Mouse (Mus musculus) kidney, embryonic 15.5 days (tissue): ENCODE results near the gene Dnajb4. TPM values are rescaled to one million over a fixed set of nuclear protein-coding genes. Genes with fewer than 3 reads are reported as not detected.
"Not testable (repeated sequence)": the region's sequence is repeated elsewhere in the genome, so short reads cannot be mapped to it uniquely, and the experiment has no call there.

Experiments
- ATAC-seq: fragments of 200-750 bp; cut with Nextera tagmentation; replicated peaks from 2 replicates; pipeline ENCODE4 v1.8.0; 2017; ENCODE audit warnings: moderate TSS enrichment; ENCODE audit not compliant: low FRiP score
- H3K27ac ChIP-seq: fragments of 300-500 bp; sonication (generic); 2 replicates; pipeline ENCODE4 v1.5.1; 2015; ENCODE audit warnings: mild to moderate bottlenecking, inconsistent platforms
- H3K27me3 ChIP-seq: fragments of 300-500 bp; sonication (generic); 2 replicates; pipeline ENCODE4 v1.6.1; 2015; ENCODE audit warnings: inconsistent platforms
- H3K36me3 ChIP-seq: fragments of 300-500 bp; sonication (generic); 2 replicates; pipeline ENCODE4 v1.6.1; 2015; ENCODE audit warnings: inconsistent platforms
- H3K4me1 ChIP-seq: fragments of 300-500 bp; sonication (generic); 2 replicates; pipeline ENCODE4 v1.6.1; 2015; ENCODE audit warnings: inconsistent platforms
- H3K4me2 ChIP-seq: fragments of 300-500 bp; sonication (generic); 2 replicates; pipeline ENCODE4 v1.6.1; 2015; ENCODE audit warnings: moderate library complexity, mild to moderate bottlenecking, inconsistent platforms
- H3K4me3 ChIP-seq: fragments of 300-500 bp; sonication (generic); replicated peaks from 2 replicates; pipeline ENCODE4 v1.5.1; 2015; ENCODE audit warnings: mild to moderate bottlenecking, inconsistent platforms
- H3K9ac ChIP-seq: fragments of 300-500 bp; sonication (generic); 2 replicates; pipeline ENCODE4 v1.6.1; 2015; ENCODE audit warnings: mild to moderate bottlenecking, inconsistent platforms
- H3K9me3 ChIP-seq: fragments of 300-500 bp; sonication (generic); replicated peaks from 2 replicates; pipeline ENCODE4 v1.6.1; 2016; ENCODE audit warnings: inconsistent platforms
- WGBS: fragments of 180-500 bp; shearing (Covaris S2); methylation state at CpG from one replicate; pipeline ENCODE4 v1.1.7; 2015; ENCODE audit warnings: mixed read lengths; 5-methylcytosine and 5-hydroxymethylcytosine counted together
- polyA plus RNA-seq: library from polyadenylated mRNA; unstranded; fragments of >200 nt; fragmentation: Nextera tagmentation; extraction: Ambion mirVana; gene quantifications from 2 replicates; pipeline ENCODE4 v1.2.1, GENCODE M21; 2015

Dnajb4 gene
- polyA plus RNA-seq, 1 experiment from 2014 or later = 31.1 TPM

GRCm38 (mm10) chr3:152204577-152204976 lies 5.5 kb downstream of the Dnajb4 start:
- Histone ChIP-seq H3K4me2 (no peak overlapping the region), H3K27ac (no peak overlapping the region), H3K9ac (no peak overlapping the region), H3K4me1 (peaks cover 7% of the 10 kb centered on the region), H3K9me3 (no peaks in the 10 kb centered on the region), H3K4me3 (no peak overlapping the region), H3K27me3 (no peaks in the 10 kb centered on the region), H3K36me3 (no peaks in the 10 kb centered on the region)
- no peak for ATAC-seq
- WGBS = 82% methylated on average over 3 of the region's 3 CpGs

GRCm38 (mm10) chr3:152203996-152204395 lies 6.1 kb downstream of the Dnajb4 start:
- Histone ChIP-seq H3K4me2 (no peak overlapping the region), H3K27me3 (no peaks in the 10 kb centered on the region), H3K9ac (no peak overlapping the region), H3K4me1 (peaks cover 4% of the 10 kb centered on the region), H3K36me3 (no peaks in the 10 kb centered on the region), H3K27ac (no peak overlapping the region), H3K4me3 (no peak overlapping the region), H3K9me3 (no peaks in the 10 kb centered on the region)
- ATAC-seq = no peak
- 70% methylated on average over 3 of the region's 3 CpGs for WGBS

- Histone ChIP-seq H3K27me3 (no peaks in the 10 kb centered on the region), H3K36me3 (no peaks in the 10 kb centered on the region), H3K4me1 (peaks cover under 1% of the 10 kb centered on the region), H3K9me3 (no peaks in the 10 kb centered on the region), H3K4me2 (no peak overlapping the region), H3K27ac (no peak overlapping the region), H3K9ac (no peak overlapping the region), H3K4me3 (no peak overlapping the region)
- 89% methylated on average over 6 of the region's 6 CpGs for WGBS
- no peak for ATAC-seq
Observed at GRCm38 (mm10) chr3:152203411-152203810, 6.7 kb downstream of the Dnajb4 start.

- Histone ChIP-seq H3K27me3 (no peaks in the 10 kb centered on the region), H3K4me2 (no peak overlapping the region), H3K9me3 (no peaks in the 10 kb centered on the region)
Observed at GRCm38 (mm10) chr3:152202942-152203341, 7.2 kb downstream of the Dnajb4 start.

GRCm38 (mm10) chr3:152201651-152202050 lies 8.5 kb downstream of the Dnajb4 start:
- H3K4me2 ChIP-seq = no peak overlapping the region
- no peaks in the 10 kb centered on the region for H3K27me3 ChIP-seq
- H3K4me1 ChIP-seq = no peaks in the 10 kb centered on the region
- no peaks in the 10 kb centered on the region for H3K36me3 ChIP-seq
- no peak overlapping the region for H3K4me3 ChIP-seq
- WGBS = 94% methylated on average over 2 of the region's 2 CpGs
- H3K9me3 ChIP-seq = no peaks in the 10 kb centered on the region
- H3K9ac ChIP-seq = no peak overlapping the region
- ATAC-seq = no peak
- H3K27ac ChIP-seq = no peak overlapping the region

More at GRCm38 (mm10) chr3:152202942-152203341, 7.2 kb downstream of the Dnajb4 start:
- Histone ChIP-seq H3K9ac (no peak overlapping the region), H3K4me1 (no peaks in the 10 kb centered on the region), H3K36me3 (no peaks in the 10 kb centered on the region), H3K27ac (no peak overlapping the region), H3K4me3 (no peak overlapping the region)
- ATAC-seq = no peak

- 90% methylated on average over 3 of the region's 3 CpGs for WGBS
- no peaks in the 10 kb centered on the region for H3K9me3 ChIP-seq
- ATAC-seq = no peak
- H3K9ac ChIP-seq = no peak overlapping the region
- no peaks in the 10 kb centered on the region for H3K4me1 ChIP-seq
- no peaks in the 10 kb centered on the region for H3K27me3 ChIP-seq
- H3K4me2 ChIP-seq = no peak overlapping the region
- no peak overlapping the region for H3K27ac ChIP-seq
- H3K36me3 ChIP-seq = no peaks in the 10 kb centered on the region
- no peak overlapping the region for H3K4me3 ChIP-seq
Observed at GRCm38 (mm10) chr3:152201181-152201580, 8.9 kb downstream of the Dnajb4 start.

- ATAC-seq = no peak
- H3K4me1 ChIP-seq = no peaks in the 10 kb centered on the region
- no peak overlapping the region for H3K4me3 ChIP-seq
- H3K4me2 ChIP-seq = no peak overlapping the region
- H3K36me3 ChIP-seq = no peaks in the 10 kb centered on the region
- no peak overlapping the region for H3K27ac ChIP-seq
- no peaks in the 10 kb centered on the region for H3K9me3 ChIP-seq
- no peaks in the 10 kb centered on the region for H3K27me3 ChIP-seq
- no peak overlapping the region for H3K9ac ChIP-seq
- WGBS = 61% methylated on average over 3 of the region's 3 CpGs
Observed at GRCm38 (mm10) chr3:152199125-152199524, 11.0 kb downstream of the Dnajb4 start.

- H3K4me3 ChIP-seq, H3K4me1 ChIP-seq, H3K9ac ChIP-seq, H3K27me3 ChIP-seq, H3K27ac ChIP-seq, H3K9me3 ChIP-seq, H3K4me2 ChIP-seq, ATAC-seq, H3K36me3 ChIP-seq: not testable (repeated sequence)
- WGBS = 45% methylated on average over 2 of the region's 2 CpGs
Observed at GRCm38 (mm10) chr3:152197246-152197645, 12.9 kb downstream of the Dnajb4 start.

- Histone ChIP-seq H3K36me3 (no peaks in the 10 kb centered on the region), H3K27ac (peak overlapping the region; percentile 90), H3K4me2 (peak overlapping the region; percentile 59), H3K9me3 (no peaks in the 10 kb centered on the region), H3K4me1 (peaks cover 20% of the 10 kb centered on the region), H3K9ac (peak overlapping the region; percentile 61), H3K27me3 (no peaks in the 10 kb centered on the region), H3K4me3 (peak overlapping the region; percentile 52)
- under 1% methylated on average over 17 of the region's 17 CpGs for WGBS
- peak; percentile 94 for ATAC-seq
Observed at GRCm38 (mm10) chr3:152193635-152194097, 16.4 kb downstream of the Dnajb4 start.

GRCm38 (mm10) chr3:152193177-152193576 lies 16.9 kb downstream of the Dnajb4 start:
- ATAC-seq = no peak
- Histone ChIP-seq H3K27ac (peak overlapping the region; percentile 90), H3K27me3 (no peaks in the 10 kb centered on the region), H3K4me2 (peak overlapping the region; percentile 59), H3K9ac (peak overlapping the region; percentile 61), H3K4me1 (peaks cover 21% of the 10 kb centered on the region), H3K4me3 (peak overlapping the region; percentile 52), H3K36me3 (no peaks in the 10 kb centered on the region), H3K9me3 (no peaks in the 10 kb centered on the region)
- WGBS = 3% methylated on average over 7 of the region's 7 CpGs

GRCm38 (mm10) chr3:152192238-152192931 lies 17.7 kb downstream of the Dnajb4 start:
- Histone ChIP-seq H3K4me3 (peak overlapping the region; percentile 49), H3K4me2 (peak overlapping the region; percentile 65), H3K9ac (peak overlapping the region; percentile 53), H3K4me1 (peaks cover 21% of the 10 kb centered on the region), H3K27ac (peak overlapping the region; percentile 90), H3K9me3 (no peaks in the 10 kb centered on the region), H3K36me3 (no peaks in the 10 kb centered on the region), H3K27me3 (no peaks in the 10 kb centered on the region)
- 0 out of 2 replicates have a peak, but pooled peaks have one; percentile 16 for ATAC-seq
- 14% methylated on average over 11 of the region's 11 CpGs for WGBS

- H3K4me1 ChIP-seq = peaks cover 21% of the 10 kb centered on the region
- no peaks in the 10 kb centered on the region for H3K36me3 ChIP-seq
- 11% methylated on average over 6 of the region's 6 CpGs for WGBS
- H3K9me3 ChIP-seq = no peaks in the 10 kb centered on the region
- H3K27me3 ChIP-seq = no peaks in the 10 kb centered on the region
- H3K4me2 ChIP-seq = peak overlapping the region; percentile 65
- H3K4me3 ChIP-seq = peak overlapping the region; percentile 49
- H3K27ac ChIP-seq = peak overlapping the region; percentile 90
- peak overlapping the region; percentile 53 for H3K9ac ChIP-seq
- peak; percentile 41 for ATAC-seq
Observed at GRCm38 (mm10) chr3:152191791-152192237, 18.3 kb downstream of the Dnajb4 start.
